Mouse (Mus musculus): ENCODE results near the gene Tfdp1. TPM values are rescaled to one million over a fixed set of nuclear protein-coding genes. Genes with fewer than 3 reads are reported as not detected.

Gene Tfdp1
- total RNA-seq, 2 experiments from 2014 or later, result 40.4 to 45.5 TPM

GRCm38 (mm10) chr8:13350052-13350451, 11.5 kb downstream of the Tfdp1 start:
- DNase-seq, result peak; percentile 30 to 53

GRCm38 (mm10) chr8:13351593-13351992, 13.0 kb downstream of the Tfdp1 start:
- intact Hi-C loops (cut with DNase I), result no loop called here
- DNase-seq, result no peak

More at GRCm38 (mm10) chr8:13350052-13350451, 11.5 kb downstream of the Tfdp1 start:
- intact Hi-C loops (cut with DNase I), result no loop called here

- intact Hi-C loops (cut with DNase I), result no loop called here
- DNase-seq, result no peak
Measured at GRCm38 (mm10) chr8:13352601-13353000, 14.1 kb downstream of the Tfdp1 start.

- intact Hi-C loops (cut with DNase I), result no loop called here
- DNase-seq, result no peak
Measured at GRCm38 (mm10) chr8:13353155-13353833, 14.7 kb downstream of the Tfdp1 start.

GRCm38 (mm10) chr8:13353883-13354282, 15.3 kb downstream of the Tfdp1 start:
- no peak for DNase-seq
- intact Hi-C loops (cut with DNase I), result no loop called here

- no peak for DNase-seq
- intact Hi-C loops (cut with DNase I), result no loop called here
Measured at GRCm38 (mm10) chr8:13356221-13356620, 17.7 kb downstream of the Tfdp1 start.

GRCm38 (mm10) chr8:13356681-13357080, 18.1 kb downstream of the Tfdp1 start:
- intact Hi-C loops (cut with DNase I), result no loop called here
- DNase-seq, result no peak

- intact Hi-C loops (cut with DNase I), result no loop called here
- DNase-seq, result no peak
Measured at GRCm38 (mm10) chr8:13360213-13360612, 21.7 kb downstream of the Tfdp1 start.

GRCm38 (mm10) chr8:13361865-13362264, 23.3 kb downstream of the Tfdp1 start:
- no peak for DNase-seq

GRCm38 (mm10) chr8:13373151-13373662, 34.7 kb downstream of the Tfdp1 start:
- intact Hi-C loops (cut with DNase I), result no loop called here
- DNase-seq, result no peak

More at GRCm38 (mm10) chr8:13361865-13362264, 23.3 kb downstream of the Tfdp1 start:
- intact Hi-C loops (cut with DNase I), result no loop called here

GRCm38 (mm10) chr8:13381630-13382029, 43.1 kb downstream of the Tfdp1 start:
- DNase-seq, result no peak
- intact Hi-C loops (cut with DNase I), result no loop called here

- DNase-seq, result no peak
- intact Hi-C loops (cut with DNase I), result no loop called here
Measured at GRCm38 (mm10) chr8:13382536-13382935, 44.0 kb downstream of the Tfdp1 start.

- intact Hi-C loops (cut with DNase I), result no loop called here
- no peak for DNase-seq
Measured at GRCm38 (mm10) chr8:13382999-13383398, 44.4 kb downstream of the Tfdp1 start.

GRCm38 (mm10) chr8:13386366-13386765, 47.8 kb downstream of the Tfdp1 start:
- no peak for DNase-seq
- intact Hi-C loops (cut with DNase I), result no loop called here

GRCm38 (mm10) chr8:13387728-13388127, 49.2 kb downstream of the Tfdp1 start:
- intact Hi-C loops (cut with DNase I), result no loop called here
- DNase-seq, result no peak

GRCm38 (mm10) chr8:13388744-13389143, 50.2 kb downstream of the Tfdp1 start:
- no peak for DNase-seq
- intact Hi-C loops (cut with DNase I), result no loop called here

GRCm38 (mm10) chr8:13393869-13394268, 55.3 kb downstream of the Tfdp1 start:
- no peak for DNase-seq
- intact Hi-C loops (cut with DNase I), result no loop called here

- no peak for DNase-seq
- intact Hi-C loops (cut with DNase I), result no loop called here
Measured at GRCm38 (mm10) chr8:13396725-13397124, 58.2 kb downstream of the Tfdp1 start, which contains the start of gene Atp4b. Atp4b (minus strand) TSS chr8:13396825.

GRCm38 (mm10) chr8:13403517-13403916, 65.0 kb downstream of the Tfdp1 start:
- intact Hi-C loops (cut with DNase I), result no loop called here
- no peak for DNase-seq

GRCm38 (mm10) chr8:13404666-13405131, 66.1 kb downstream of the Tfdp1 start, which contains the start of gene Grk1:
Grk1 (plus strand) TSS chr8:13405081.
- DNase-seq, result no peak
- intact Hi-C loops (cut with DNase I), result no loop called here

- DNase-seq, result no peak
- intact Hi-C loops (cut with DNase I), result no loop called here
Measured at GRCm38 (mm10) chr8:13406011-13406410, 67.5 kb downstream of the Tfdp1 start.

- intact Hi-C loops (cut with DNase I), result no loop called here
- DNase-seq, result peak; percentile 77 to 80
Measured at GRCm38 (mm10) chr8:13411597-13411996, 73.0 kb downstream of the Tfdp1 start.

All from heart, postnatal 14 days (tissue).